Mouse (Mus musculus) cerebellum, adult 2 months (tissue): ENCODE results near the gene Sacs. TPM values are rescaled to one million over a fixed set of nuclear protein-coding genes. Genes with fewer than 3 reads are reported as not detected.
"Not testable (repeated sequence)": the region's sequence is repeated elsewhere in the genome, so short reads cannot be mapped to it uniquely, and the experiment has no call there.

ENCODE experiments used
- DNase-seq, 2 experiments: peaks; one replicate each; pipeline ENCODE4 v3.0.0; 2021
- H3K27ac ChIP-seq: fragments of 200-500 bp; 2 replicates; pipeline ENCODE4 v1.5.1; 2012; ENCODE audit warnings: low read length, control low read depth, inconsistent platforms; ENCODE audit not compliant: insufficient read depth
- H3K27me3 ChIP-seq: fragments of 200-500 bp; 2 replicates; pipeline ENCODE4 v1.6.1; 2012; ENCODE audit warnings: inconsistent platforms, mild to moderate bottlenecking, low read length, moderate library complexity; ENCODE audit not compliant: control insufficient read depth, insufficient read depth
- H3K4me1 ChIP-seq: fragments of 200-500 bp; 2 replicates; pipeline ENCODE4 v1.6.1; 2011; ENCODE audit warnings: low read length; ENCODE audit not compliant: control insufficient read depth, insufficient read depth
- H3K4me3 ChIP-seq: fragments of 200-500 bp; replicated peaks from 2 replicates; pipeline ENCODE3; 2011; ENCODE audit warnings: mild to moderate bottlenecking, low read depth, low read length, control low read depth; ENCODE audit not compliant: insufficient read depth
- CTCF ChIP-seq: fragments of 200-500 bp; IDR thresholded peaks from 2 replicates; pipeline ENCODE4 v1.5.1; 2011; ENCODE audit warnings: low read depth, mild to moderate bottlenecking, control low read depth, low read length, moderate library complexity, borderline replicate concordance; ENCODE audit not compliant: insufficient read depth
- POLR2A ChIP-seq: fragments of 200-500 bp; IDR thresholded peaks from 2 replicates; pipeline ENCODE4 v1.6.1; 2011; ENCODE audit warnings: low read length, control low read depth, borderline replicate concordance; ENCODE audit not compliant: insufficient read depth
- WGBS: fragments of 180-500 bp; shearing (Covaris S2); methylation state at CpG from one replicate; pipeline ENCODE4 v1.1.7; 2018; 5-methylcytosine and 5-hydroxymethylcytosine counted together
- polyA plus RNA-seq: library from polyadenylated mRNA; depleted of rRNA; stranded (reverse); fragments of >200 nt; gene quantifications from 2 replicates; pipeline ENCODE4 v1.2.3, GENCODE M21; 2012

Sacs gene
- polyA plus RNA-seq, 1 experiment: 18.4 TPM

GRCm38 (mm10) chr14:61124755-61125154, 13.5 kb upstream of the Sacs start:
- WGBS: 88% methylated on average over 5 of the region's 5 CpGs
- no peak overlapping the region for H3K27ac ChIP-seq
- H3K4me3 ChIP-seq: no peak overlapping the region
- H3K4me1 ChIP-seq: no peaks in the 10 kb centered on the region
- TF ChIP-seq POLR2A (no peak), CTCF (no peak)
- no peak for DNase-seq
- no peaks in the 10 kb centered on the region for H3K27me3 ChIP-seq

- Histone ChIP-seq H3K4me3 (no peak overlapping the region), H3K27me3 (no peaks in the 10 kb centered on the region), H3K27ac (no peak overlapping the region), H3K4me1 (no peaks in the 10 kb centered on the region)
- TF ChIP-seq POLR2A: no peak
- no peak for TF ChIP-seq CTCF
- WGBS: 74% methylated on average over 6 of the region's 6 CpGs
- DNase-seq: no peak
Measured at GRCm38 (mm10) chr14:61125201-61125600, 13.1 kb upstream of the Sacs start.

GRCm38 (mm10) chr14:61127365-61127764, 10.9 kb upstream of the Sacs start:
- not testable (repeated sequence) for H3K4me3 ChIP-seq
- WGBS: 93% methylated on average over 6 of the region's 6 CpGs

GRCm38 (mm10) chr14:61128961-61129507, 9.2 kb upstream of the Sacs start:
- WGBS: 67% methylated on average over 7 of the region's 7 CpGs
- TF ChIP-seq CTCF (no peak), POLR2A (no peak)
- Histone ChIP-seq H3K4me1 (no peaks in the 10 kb centered on the region), H3K27me3 (no peaks in the 10 kb centered on the region), H3K27ac (no peak overlapping the region), H3K4me3 (no peak overlapping the region)
- DNase-seq: no peak

More at GRCm38 (mm10) chr14:61127365-61127764, 10.9 kb upstream of the Sacs start:
- not testable (repeated sequence) for DNase-seq, H3K4me1 ChIP-seq, H3K27me3 ChIP-seq, H3K27ac ChIP-seq

GRCm38 (mm10) chr14:61132556-61132955, 5.7 kb upstream of the Sacs start:
- no peak for DNase-seq
- Histone ChIP-seq H3K4me3 (no peak overlapping the region), H3K4me1 (no peaks in the 10 kb centered on the region; the same call in 1 of the 2 replicates), H3K27me3 (no peaks in the 10 kb centered on the region), H3K27ac (no peak overlapping the region)
- no peak for TF ChIP-seq POLR2A
- WGBS: 76% methylated on average over 1 of the region's 1 CpGs

GRCm38 (mm10) chr14:61134381-61135030, 3.8 kb upstream of the Sacs start:
- no peaks in the 10 kb centered on the region for H3K27me3 ChIP-seq
- H3K27ac ChIP-seq: no peak overlapping the region
- no peak for DNase-seq
- no peak for TF ChIP-seq POLR2A
- no peak for TF ChIP-seq CTCF
- no peak overlapping the region for H3K4me3 ChIP-seq
- no peaks in the 10 kb centered on the region; the same call in 1 of the 2 replicates for H3K4me1 ChIP-seq
- WGBS: 59% methylated on average over 5 of the region's 5 CpGs

- TF ChIP-seq CTCF: no peak
- TF ChIP-seq POLR2A: no peak
- no peak overlapping the region for H3K4me3 ChIP-seq
- WGBS: 70% methylated on average over 5 of the region's 5 CpGs
- no peak overlapping the region for H3K27ac ChIP-seq
- no peak for DNase-seq
- H3K27me3 ChIP-seq: no peaks in the 10 kb centered on the region
- H3K4me1 ChIP-seq: no peaks in the 10 kb centered on the region; the same call in 1 of the 2 replicates
Measured at GRCm38 (mm10) chr14:61137410-61137809, 847 bp upstream of the Sacs start.

GRCm38 (mm10) chr14:61138727-61139067, 440 bp downstream of the Sacs start:
- TF ChIP-seq POLR2A: no peak
- no peak for TF ChIP-seq CTCF
- Histone ChIP-seq H3K27me3 (no peaks in the 10 kb centered on the region), H3K27ac (no peak overlapping the region), H3K4me3 (peak overlapping the region; percentile 68), H3K4me1 (no peaks in the 10 kb centered on the region; the same call in 1 of the 2 replicates)
- no peak for DNase-seq
- WGBS: 20% methylated on average over 8 of the region's 8 CpGs
